Mouse (Mus musculus) cerebral cortex, adult 2 months (tissue): ENCODE data around the gene Fkbp10.

Source experiments
- WGBS: fragments of 180-500 bp; shearing (Covaris S2); methylation state at CpG from one replicate; pipeline ENCODE4 v1.1.7; 2018; 5-methylcytosine and 5-hydroxymethylcytosine counted together

Gene Fkbp10

GRCm38 (mm10) chr11:100471352-100472196 lies 56.1 kb downstream of the Fkbp10 start:
- WGBS = 4% methylated on average over 30 of the region's 30 CpGs

GRCm38 (mm10) chr11:100472197-100472934 lies 56.9 kb downstream of the Fkbp10 start, which contains the start of gene Klhl11:
TSS of gene Klhl11 (minus strand) at chr11:100472741.
- under 1% methylated on average over 83 of the region's 83 CpGs for WGBS

GRCm38 (mm10) chr11:100472935-100473295 lies 57.4 kb downstream of the Fkbp10 start:
- 33% methylated on average over 5 of the region's 5 CpGs for WGBS
